17 mouse cellular contexts compared by ENCODE assay signal in genomic region chr1:151689032-151689431, GRCm38 (mm10).
DNase-seq lines count a peak whose midpoint lies in the region; ATAC-seq and TF ChIP-seq lines count a peak whose summit lies in the region.
"Had no signal": no experiment of that assay in that cellular context is flagged by ENCODE, and none has a peak within 500 bp of the region (broad histone marks: within the 10 kb centered on the region; RNA-seq: fewer than 3 reads in every experiment).

No protein-coding gene starts in this region.

- DNase-seq in spleen, adult 2 months (ENCODE audit: low read depth in 1 of 2, low spot score in 2 of 2), result no peak
- DNase-seq in spleen, adult 18-20 months, result no peak
- DNase-seq in adrenal gland, postnatal 25 days, result peak; percentile 49
- no peak for DNase-seq in kidney, adult 2 months
- DNase-seq in thymus, postnatal 36 days, result no peak
- DNase-seq: cerebellum, postnatal 36 days; gastrocnemius, postnatal 14 days; kidney, adult 18-20 months; liver, embryonic 13.5 days had no signal

- H3K4me3 ChIP-seq in spleen, adult 2 months (ENCODE audit: extremely low read depth, insufficient read depth, insufficient read length), result no peak overlapping the region
- H3K4me3 ChIP-seq in megakaryocyte, embryonic 14.5 days (replicated peaks), result peak overlapping the region; percentile 6
- no peak overlapping the region for H3K4me3 ChIP-seq in kidney, adult 2 months (ENCODE audit: insufficient read depth, low read depth, low read length)
- H3K4me3 ChIP-seq: embryonic facial prominence, embryonic 13.5 days; forebrain, embryonic 13.5 days; heart, embryonic 12.5 days; hindbrain, embryonic 12.5 days; liver, embryonic 13.5 days; midbrain, embryonic 12.5 days had no signal

- no peak for ATAC-seq in erythroblast, adult 5-6 weeks (replicated peaks; ENCODE audit: low FRiP score, poor library complexity, severe bottlenecking)
- ATAC-seq in megakaryocyte-erythroid progenitor cell, adult 5-6 weeks (replicated peaks; ENCODE audit: low FRiP score, low TSS enrichment, poor library complexity, severe bottlenecking), result no peak
- ATAC-seq: forebrain, embryonic 13.5 days had no signal

- no peaks in the 10 kb centered on the region for H3K36me3 ChIP-seq in spleen, adult 2 months (ENCODE audit: control insufficient read depth, insufficient read depth, low read length)
- no peaks in the 10 kb centered on the region for H3K36me3 ChIP-seq in megakaryocyte, embryonic 14.5 days (replicated peaks; ENCODE audit: low read length)
- H3K36me3 ChIP-seq in kidney, adult 2 months (ENCODE audit: control insufficient read depth, insufficient read depth, low read length), result no peaks in the 10 kb centered on the region
- H3K36me3 ChIP-seq: embryonic facial prominence, embryonic 13.5 days; heart, embryonic 12.5 days; hindbrain, embryonic 12.5 days; liver, embryonic 13.5 days; midbrain, embryonic 12.5 days had no signal

- 49% methylated on average over 5 of the region's 5 CpGs for WGBS in spleen, adult 2 months
- 67% methylated on average over 5 of the region's 5 CpGs for WGBS in kidney, adult 2 months

- H3K27me3 ChIP-seq in spleen, adult 2 months (ENCODE audit: control insufficient read depth, insufficient read depth, low read length), result no peaks in the 10 kb centered on the region
- no peaks in the 10 kb centered on the region for H3K27me3 ChIP-seq in megakaryocyte, embryonic 14.5 days (replicated peaks)
- no peaks in the 10 kb centered on the region for H3K27me3 ChIP-seq in kidney, adult 2 months (replicated peaks; ENCODE audit: control insufficient read depth, insufficient read depth, low read length)
- H3K27me3 ChIP-seq: embryonic facial prominence, embryonic 13.5 days; forebrain, embryonic 13.5 days; heart, embryonic 12.5 days; hindbrain, embryonic 12.5 days; liver, embryonic 13.5 days; midbrain, embryonic 12.5 days had no signal

- 0 out of 2 replicates have a peak overlapping the region, but pooled peaks have one; percentile 2 for H3K27ac ChIP-seq in spleen, adult 2 months (ENCODE audit: insufficient read depth, low read length)
- H3K27ac ChIP-seq in kidney, adult 2 months (ENCODE audit: insufficient read depth, low read depth, low read length), result no peak overlapping the region
- H3K27ac ChIP-seq: embryonic facial prominence, embryonic 13.5 days; forebrain, embryonic 13.5 days; hindbrain, embryonic 12.5 days; liver, embryonic 13.5 days; midbrain, embryonic 12.5 days had no signal

- no peak for TF ChIP-seq POLR2A in spleen, adult 2 months (IDR thresholded peaks at IDR 0.05; ENCODE audit: low read depth, low read length)
- no peak for TF ChIP-seq POLR2A in kidney, adult 2 months (IDR thresholded peaks at IDR 0.05; ENCODE audit: low read depth, low read length)

- no peaks in the 10 kb centered on the region for H3K9me3 ChIP-seq in megakaryocyte, embryonic 14.5 days
- H3K9me3 ChIP-seq: embryonic facial prominence, embryonic 13.5 days; forebrain, embryonic 13.5 days; heart, embryonic 12.5 days; hindbrain, embryonic 12.5 days; liver, embryonic 13.5 days; midbrain, embryonic 12.5 days had no signal

- peaks cover 4% of the 10 kb centered on the region; the same call in 1 of the 2 replicates for H3K4me1 ChIP-seq in spleen, adult 2 months (ENCODE audit: control insufficient read depth, insufficient read depth, insufficient read length)
- H3K4me1 ChIP-seq in megakaryocyte, embryonic 14.5 days, result peaks cover 47% of the 10 kb centered on the region
- H3K4me1 ChIP-seq in kidney, adult 2 months (ENCODE audit: control insufficient read depth, insufficient read depth, low read length), result peaks cover 21% of the 10 kb centered on the region

- no peak for TF ChIP-seq CTCF in spleen, adult 2 months (IDR thresholded peaks at IDR 0.05; ENCODE audit: extremely low read depth, insufficient read depth, insufficient read length, insufficient replicate concordance)
- no peak for TF ChIP-seq CTCF in kidney, adult 2 months (conservative IDR thresholded peaks at IDR 0.05; ENCODE audit: insufficient read depth, insufficient read length, low read depth, low read length)
